Mouse (Mus musculus) olfactory bulb, adult 2 months (tissue): Measurements from ENCODE around the gene Fkbp14.

Experiments used
- CTCF ChIP-seq: fragments of 200-500 bp; IDR thresholded peaks from 2 replicates; pipeline ENCODE4 v1.5.1; 2012; ENCODE audit warnings: low read depth, mild to moderate bottlenecking, low read length, moderate library complexity; ENCODE audit not compliant: insufficient read depth
- POLR2A ChIP-seq: fragments of 200-500 bp; IDR thresholded peaks from 2 replicates; pipeline ENCODE4 v1.6.1; 2012; ENCODE audit warnings: mild to moderate bottlenecking, low read depth, low read length, moderate library complexity; ENCODE audit not compliant: insufficient read depth

DNA sequence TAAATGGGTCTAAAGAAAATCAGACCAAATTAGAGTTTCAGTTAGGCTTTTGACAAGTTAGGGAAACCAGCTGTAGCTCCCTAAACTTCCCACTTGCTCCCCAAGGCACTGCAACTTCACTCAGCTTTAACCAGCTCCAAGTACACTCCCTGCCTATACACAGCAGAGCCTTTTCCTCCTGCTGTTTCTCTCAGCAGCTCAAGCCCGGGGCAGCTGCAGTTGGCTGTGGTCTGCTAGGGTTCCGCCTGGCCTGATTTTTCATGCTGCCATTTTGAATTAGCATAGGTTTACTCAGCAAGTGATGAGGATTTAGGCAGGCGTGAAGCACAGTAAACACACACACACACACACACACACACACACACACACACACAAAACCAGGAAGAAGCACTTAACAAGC, 32.1 kb downstream of the Fkbp14 start:
- TF ChIP-seq CTCF = no peak
- no peak for TF ChIP-seq POLR2A
